Mouse (Mus musculus): ENCODE data around the gene Smurf2.

The Smurf2 gene

GRCm38 (mm10) chr11:106920551-106921379 is at the start of gene Smurf2:
Gene Smurf2 (minus strand): TSS chr11:106920715.
- peak; percentile 86 for DNase-seq (ENCODE audit: low read depth, low spot score)

DNA sequence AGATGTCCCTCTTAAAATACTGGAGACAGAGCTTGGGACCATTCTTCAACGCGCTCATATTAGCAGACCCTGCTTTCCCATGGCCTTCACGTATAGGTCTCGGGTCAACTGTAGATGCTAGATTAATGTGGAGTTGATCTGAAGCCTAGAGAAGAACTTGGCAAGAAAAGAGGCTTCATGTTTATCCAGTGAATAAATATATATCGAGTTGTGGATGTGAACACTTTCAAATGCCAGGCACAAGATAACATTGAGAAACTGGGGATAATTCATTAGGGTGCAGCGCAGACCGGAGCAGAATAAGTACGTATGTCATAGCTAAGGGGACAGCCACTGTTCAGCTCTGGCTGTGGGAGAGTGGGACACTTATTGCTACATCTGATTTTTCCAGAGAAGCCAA is 49.3 kb upstream of the Smurf2 start:
- DNase-seq (ENCODE audit: low read depth, low spot score), result no peak

- peak; percentile 49 for DNase-seq (ENCODE audit: low read depth, low spot score)
These were observed 47.1 kb upstream of the Smurf2 start for GRCm38 (mm10) chr11:106967630-106968029.

DNA sequence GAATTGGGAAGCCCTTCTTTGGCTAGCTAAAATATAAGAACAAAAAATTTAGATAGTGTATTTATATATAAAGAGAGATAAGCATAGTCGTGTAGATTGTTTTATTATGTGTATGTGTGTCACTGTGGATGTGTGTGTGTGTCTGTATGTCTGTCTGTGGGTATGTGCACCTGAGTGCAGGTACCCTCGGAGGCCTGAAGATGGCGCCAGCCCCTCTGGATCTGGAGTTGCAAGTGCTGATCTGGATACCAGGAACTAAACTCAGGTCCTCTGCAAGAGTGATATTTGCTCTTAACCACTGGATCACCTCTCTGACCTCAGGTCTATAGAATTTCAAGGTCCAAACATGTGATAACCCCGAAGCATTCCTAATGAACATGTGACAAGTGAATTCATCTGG is 45.4 kb upstream of the Smurf2 start:
- DNase-seq (ENCODE audit: low read depth, low spot score), result no peak

DNA sequence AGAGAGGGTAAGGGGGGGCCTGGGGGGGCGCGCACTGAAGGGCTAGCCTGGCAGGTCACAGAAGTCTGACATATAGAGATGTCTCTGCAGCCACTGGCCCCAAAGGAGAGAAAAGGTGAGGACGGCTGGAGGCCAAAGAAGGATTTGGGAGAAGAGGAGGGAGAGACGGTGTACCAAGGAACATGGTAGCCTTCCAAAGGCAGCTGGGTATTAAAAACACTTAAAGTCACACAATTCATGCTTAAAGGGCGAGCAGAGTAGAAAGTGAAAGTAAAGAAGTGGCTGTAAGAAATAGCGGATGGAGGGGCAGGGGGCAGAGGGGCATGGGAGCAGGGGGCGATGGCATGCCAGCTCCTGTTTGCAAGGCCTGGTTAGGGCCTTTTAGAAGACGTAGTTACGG is 41.8 kb upstream of the Smurf2 start:
- DNase-seq (ENCODE audit: low read depth, low spot score), result no peak

DNA sequence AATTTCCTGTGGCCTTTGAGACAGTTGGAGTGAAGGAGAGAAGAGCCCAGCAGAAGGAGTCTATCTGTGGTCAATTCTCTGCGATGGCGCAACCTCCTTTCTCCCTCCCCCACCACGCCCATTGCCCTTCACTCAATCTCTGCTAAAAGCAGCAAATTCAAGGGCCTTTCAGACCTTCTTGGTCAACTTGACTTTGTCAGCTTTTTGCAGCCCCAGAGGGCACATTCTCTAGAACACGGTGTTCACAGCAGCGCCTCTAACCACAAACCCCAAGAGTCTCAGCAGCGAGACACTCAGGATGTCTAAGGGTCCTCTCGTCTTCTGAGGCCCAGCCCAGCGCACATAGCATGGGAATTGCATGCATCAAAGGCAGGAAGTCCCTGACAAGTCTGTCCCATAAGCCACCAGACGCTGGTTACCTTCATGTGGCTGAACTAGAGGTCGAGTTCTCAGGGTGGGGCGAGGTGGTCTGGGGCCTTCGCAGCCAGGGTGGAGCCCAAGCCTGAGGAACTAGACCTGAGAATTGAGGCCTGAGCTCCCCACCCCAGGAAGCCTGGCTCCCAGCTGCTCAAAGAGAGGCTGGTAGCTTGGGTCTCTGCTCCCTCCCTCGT is 41.1 kb upstream of the Smurf2 start:
- no peak for DNase-seq (ENCODE audit: low read depth, low spot score)

DNA sequence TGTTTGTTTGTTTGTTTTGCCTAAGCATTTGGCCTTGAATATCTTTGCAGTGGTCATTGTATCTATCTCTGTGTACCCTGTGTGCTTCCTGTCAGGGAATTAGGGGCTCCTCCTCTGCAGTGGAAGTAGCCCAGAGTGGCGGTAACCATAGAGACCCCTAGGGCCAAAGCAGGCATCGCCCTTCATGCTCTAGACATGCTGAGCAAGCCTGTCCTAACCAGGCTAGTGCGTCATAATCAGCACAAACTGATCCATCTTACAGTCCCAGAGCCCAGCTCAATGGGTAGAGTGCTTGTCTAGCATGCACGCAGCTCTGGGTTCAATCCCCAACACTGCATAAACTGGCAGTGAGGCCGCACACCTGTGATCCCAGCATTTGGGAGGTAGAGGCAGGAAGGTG is 38.6 kb upstream of the Smurf2 start:
- no peak for DNase-seq (ENCODE audit: low read depth, low spot score)

GRCm38 (mm10) chr11:106958407-106959071 is 38.0 kb upstream of the Smurf2 start:
- peak; percentile 31 for DNase-seq (ENCODE audit: low read depth, low spot score)

GRCm38 (mm10) chr11:106957271-106957980 is 36.9 kb upstream of the Smurf2 start:
- DNase-seq (ENCODE audit: low read depth, low spot score), result peak; percentile 79

GRCm38 (mm10) chr11:106954566-106954965 is 34.1 kb upstream of the Smurf2 start:
- no peak for DNase-seq (ENCODE audit: low read depth, low spot score)

- peak; percentile 47 for DNase-seq (ENCODE audit: low read depth, low spot score)
These were observed 33.6 kb upstream of the Smurf2 start for GRCm38 (mm10) chr11:106954116-106954515.

DNA sequence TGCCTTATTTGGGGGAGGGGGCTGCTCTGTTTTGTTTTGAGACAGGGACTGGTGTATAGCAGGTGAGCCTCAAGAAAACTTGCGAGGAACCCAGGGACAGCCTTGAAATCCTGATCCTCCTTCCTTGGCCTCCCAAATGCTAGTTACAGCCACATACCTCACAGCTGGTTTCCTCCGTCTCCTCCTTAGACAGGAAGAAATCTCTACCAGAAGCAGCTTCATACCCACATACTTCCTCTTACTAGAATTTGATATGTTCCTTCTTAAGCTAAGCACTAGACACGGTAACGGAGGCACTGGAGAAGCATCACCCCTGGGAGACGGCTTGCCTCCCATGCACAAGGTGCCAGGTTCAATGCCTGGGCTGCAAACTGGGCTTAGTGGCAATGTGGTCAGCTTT is 16.8 kb upstream of the Smurf2 start:
- DNase-seq (ENCODE audit: low read depth, low spot score), result no peak

GRCm38 (mm10) chr11:106930366-106930765 is 9.9 kb upstream of the Smurf2 start:
- peak; percentile 77 for DNase-seq (ENCODE audit: low read depth, low spot score)

DNA sequence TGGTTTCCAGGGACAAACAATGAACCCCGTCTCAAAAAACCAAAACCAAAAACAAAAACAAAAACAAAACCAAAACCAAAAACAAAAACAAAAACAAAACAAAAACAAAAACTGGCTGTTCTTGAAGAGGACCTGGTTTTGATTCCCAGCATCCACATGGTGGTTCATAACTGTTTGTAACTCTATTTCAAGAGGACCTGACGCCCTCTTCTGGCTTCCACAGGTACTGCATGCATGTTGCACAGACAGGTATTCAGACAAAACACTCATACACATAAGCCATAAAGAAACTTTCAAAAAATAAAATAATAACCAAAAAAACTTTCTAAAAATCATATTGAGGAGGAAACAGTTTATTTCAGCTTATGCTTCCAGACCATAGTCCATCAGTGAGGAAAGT is 8.4 kb upstream of the Smurf2 start:
- no peak for DNase-seq (ENCODE audit: low read depth, low spot score)

- peak; percentile 9 for DNase-seq (ENCODE audit: low read depth, low spot score)
These were observed 7.4 kb upstream of the Smurf2 start for GRCm38 (mm10) chr11:106927950-106928349.

DNA sequence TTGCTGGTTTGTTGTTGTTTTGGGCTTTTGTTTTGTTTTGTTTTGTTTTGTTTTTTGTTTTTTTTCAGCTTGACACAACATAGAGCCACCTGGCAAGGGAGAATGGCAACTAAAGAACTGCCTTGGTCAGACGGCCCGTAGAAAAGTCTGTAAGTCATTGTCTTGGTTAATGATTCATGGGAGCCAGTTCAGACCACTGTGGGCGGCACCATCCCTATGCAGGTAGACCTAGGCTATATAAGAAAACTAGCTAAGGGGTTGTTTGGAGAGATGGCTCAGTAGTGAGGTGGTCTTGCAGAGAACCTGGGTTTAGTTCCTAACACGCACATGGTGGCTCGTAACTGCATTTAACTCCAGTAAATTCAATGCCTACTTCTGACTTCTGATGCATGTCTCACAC is 6.7 kb upstream of the Smurf2 start:
- no peak for DNase-seq (ENCODE audit: low read depth, low spot score)

DNA sequence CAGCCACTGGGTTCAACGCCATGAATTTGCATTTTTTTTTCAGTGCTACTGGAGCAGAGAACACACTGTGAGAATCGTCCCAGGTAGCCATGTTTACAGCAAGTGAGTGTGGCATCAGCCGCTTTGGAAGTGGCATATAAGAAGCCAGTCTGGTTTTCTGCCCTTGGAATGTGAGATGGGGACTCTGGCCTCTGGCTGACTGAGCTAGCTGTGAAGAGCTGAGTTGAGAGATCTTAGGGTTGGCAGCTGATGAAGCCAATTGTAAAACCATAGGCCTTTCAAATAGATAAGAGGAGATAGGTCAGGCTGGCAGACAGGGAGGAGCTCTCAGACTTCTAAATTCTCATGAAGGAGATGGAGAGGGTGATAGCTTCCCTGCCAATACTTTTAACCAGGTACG is 6.2 kb upstream of the Smurf2 start:
- no peak for DNase-seq (ENCODE audit: low read depth, low spot score)

DNA sequence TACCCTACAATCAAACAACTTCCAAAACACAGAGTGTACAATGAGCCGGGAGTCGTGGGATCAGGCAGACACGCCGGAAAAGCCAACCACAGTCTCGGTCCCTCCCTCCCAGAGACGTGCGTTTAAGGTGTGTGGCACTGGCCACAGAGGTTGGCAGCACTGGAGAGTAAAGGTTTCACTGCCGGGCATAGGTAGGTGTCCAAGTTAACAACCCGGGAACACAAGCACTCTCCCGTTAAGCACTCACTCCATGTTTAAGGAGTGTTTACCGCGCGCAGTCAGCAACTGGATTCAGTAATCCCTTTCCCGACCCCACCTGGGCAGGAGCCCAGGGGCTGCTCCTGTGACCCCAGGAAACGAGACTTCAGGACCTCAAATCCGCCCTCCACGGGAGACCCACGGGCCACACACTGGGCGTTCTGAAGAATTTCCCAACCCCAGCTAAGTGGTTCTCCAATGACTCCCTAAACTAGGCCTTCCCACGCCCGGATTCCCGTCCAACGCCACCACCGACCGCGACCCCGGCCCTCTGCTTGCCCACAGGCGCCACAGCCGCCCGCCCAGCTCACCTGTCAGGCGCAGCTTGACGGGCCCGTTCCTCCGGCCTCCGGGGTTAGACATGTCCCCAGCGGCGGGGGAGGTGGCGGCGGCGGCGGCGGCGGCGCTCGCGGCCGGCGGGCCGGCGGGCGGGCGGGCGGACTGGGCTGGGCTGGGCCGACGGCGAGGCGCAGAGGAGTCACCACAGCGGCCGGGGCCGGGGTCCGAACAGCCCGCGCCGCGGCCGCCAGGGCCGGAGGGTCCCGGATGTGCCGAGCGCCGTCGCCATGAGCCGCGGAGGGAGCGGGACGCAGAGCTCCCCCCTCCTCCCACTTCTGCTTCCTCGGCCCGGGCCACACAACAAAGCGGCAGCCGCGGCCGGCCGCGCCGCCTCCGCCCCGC is 634 bp downstream of the Smurf2 start:
- peak; percentile 16 for DNase-seq (ENCODE audit: low read depth, low spot score)

GRCm38 (mm10) chr11:106918901-106919300 is 1.6 kb downstream of the Smurf2 start:
- DNase-seq (ENCODE audit: low read depth, low spot score), result no peak

GRCm38 (mm10) chr11:106911257-106911656 is 9.3 kb downstream of the Smurf2 start:
- no peak for DNase-seq (ENCODE audit: low read depth, low spot score)

DNA sequence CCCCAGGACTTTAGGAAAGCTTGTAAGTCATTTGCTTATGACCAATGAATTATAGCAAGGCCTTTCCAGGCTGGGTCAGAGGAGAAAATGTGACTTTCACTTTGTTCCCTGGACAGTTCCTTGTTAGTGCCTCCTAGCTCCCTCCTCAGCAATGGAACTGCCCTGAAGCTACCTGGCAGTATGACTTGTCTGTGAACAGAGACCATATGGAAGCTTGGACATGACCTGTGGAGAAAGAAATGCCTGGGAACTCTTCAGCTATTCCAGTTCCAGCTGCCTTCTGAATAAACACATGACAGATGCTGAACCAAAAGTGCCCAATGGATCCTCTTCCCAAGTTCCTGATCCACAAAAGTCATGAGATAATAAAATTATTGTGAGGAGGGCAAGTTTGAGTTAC is 12.5 kb downstream of the Smurf2 start:
- DNase-seq (ENCODE audit: low read depth, low spot score), result no peak
